Mouse (Mus musculus) CH12.LX (cell line): ENCODE data around the gene Gse1. TPM values are rescaled to one million over a fixed set of nuclear protein-coding genes. Genes with fewer than 3 reads are reported as not detected.

Source experiments
- DNase-seq: peaks from one replicate; pipeline ENCODE4 v3.0.0-alpha.2; 2013; ENCODE audit errors: extremely low read depth
- H3K27ac ChIP-seq: 2 replicates; pipeline ENCODE4 v1.5.1; 2012; ENCODE audit warnings: low read depth, mild to moderate bottlenecking, control low read depth, moderate library complexity; ENCODE audit not compliant: insufficient read depth
- H3K27me3 ChIP-seq: replicated peaks from 2 replicates; pipeline ENCODE3; 2012; ENCODE audit warnings: inconsistent platforms
- H3K36me3 ChIP-seq, 2 experiments: replicated peaks in 1 of 2; 2 replicates each; pipeline versions ENCODE3 to v1.6.1; 2012; ENCODE audit warnings: inconsistent platforms in 1 of 2, low read length in 1 of 2, mild to moderate bottlenecking in 1 of 2, mixed read lengths in 1 of 2, moderate library complexity in 1 of 2; ENCODE audit not compliant: control insufficient read depth in 1 of 2, insufficient read depth in 1 of 2
- H3K4me1 ChIP-seq, 2 experiments: 2 replicates each; pipeline ENCODE4 v1.6.1; 2012; ENCODE audit warnings: inconsistent platforms in 1 of 2, moderate library complexity in 1 of 2; ENCODE audit not compliant: insufficient read depth in 2 of 2, control insufficient read depth in 1 of 2
- H3K4me2 ChIP-seq: 2 replicates; pipeline ENCODE4 v1.6.1; 2012; ENCODE audit warnings: low read depth, mild to moderate bottlenecking, control low read depth; ENCODE audit not compliant: poor library complexity, insufficient read depth, severe bottlenecking
- H3K4me3 ChIP-seq, 3 experiments: fragments of 150-350 bp in 1 of 3; sonication (generic) in 1 of 3; replicated peaks in 1 of 3; 2 replicates each; pipeline versions ENCODE3 to v1.5.1; 2011 to 2012; ENCODE audit warnings: low read depth in 2 of 3, low read length in 2 of 3, mild to moderate bottlenecking in 2 of 3, moderate library complexity in 2 of 3, control low read depth in 1 of 3, improper control_type of control experiment in 1 of 3, inconsistent platforms in 1 of 3, mixed read lengths in 1 of 3; ENCODE audit not compliant: poor library complexity in 1 of 3
- H3K79me2 ChIP-seq: replicated peaks from 2 replicates; pipeline ENCODE4 v1.6.1; 2012; ENCODE audit warnings: mild to moderate bottlenecking, moderate library complexity; ENCODE audit not compliant: control insufficient read depth, poor library complexity, insufficient read depth, severe bottlenecking; ENCODE audit errors: extremely low read depth
- H3K9ac ChIP-seq: 2 replicates; pipeline ENCODE4 v1.6.1; 2012; ENCODE audit warnings: low read depth, mild to moderate bottlenecking, control low read depth, moderate library complexity; ENCODE audit not compliant: insufficient read depth
- H3K9me3 ChIP-seq: replicated peaks from 2 replicates; pipeline ENCODE3; 2012; ENCODE audit warnings: low read length, inconsistent platforms, mixed read lengths
- CHD2 ChIP-seq: IDR thresholded peaks from 2 replicates; pipeline ENCODE4 v1.6.1; 2011; ENCODE audit warnings: low read length, improper control_type of control experiment
- CTCF ChIP-seq, 2 experiments: IDR thresholded peaks in 1 of 2; conservative IDR thresholded peaks in 1 of 2; 2 replicates each; pipeline ENCODE4 v1.5.1; 2011 to 2012; ENCODE audit warnings: low read depth in 2 of 2, low read length in 2 of 2, improper control_type of control experiment in 1 of 2, inconsistent platforms in 1 of 2, mild to moderate bottlenecking in 1 of 2, moderate library complexity in 1 of 2
- E2F4 ChIP-seq: IDR thresholded peaks from 2 replicates; pipeline ENCODE4 v1.6.1; 2011; ENCODE audit warnings: low read depth, low read length, improper control_type of control experiment; ENCODE audit not compliant: insufficient replicate concordance
- EP300 ChIP-seq: IDR thresholded peaks from 2 replicates; pipeline ENCODE4 v1.6.1; 2011; ENCODE audit warnings: low read length, improper control_type of control experiment
- ETS1 ChIP-seq: conservative IDR thresholded peaks from 2 replicates; pipeline ENCODE4 v1.6.1; 2012; ENCODE audit warnings: low read depth, mild to moderate bottlenecking, inconsistent platforms, low read length, improper control_type of control experiment, moderate library complexity
- IRF4 ChIP-seq: IDR thresholded peaks from 2 replicates; pipeline ENCODE4 v1.6.1; 2014; ENCODE audit warnings: low read depth, mild to moderate bottlenecking, inconsistent platforms, low read length, improper control_type of control experiment
- MAX ChIP-seq: IDR thresholded peaks from 2 replicates; pipeline ENCODE4 v1.6.1; 2011; ENCODE audit warnings: low read length, improper control_type of control experiment
- MAZ ChIP-seq: IDR thresholded peaks from 2 replicates; pipeline ENCODE4 v1.6.1; 2012; ENCODE audit warnings: low read depth, mild to moderate bottlenecking, inconsistent platforms, low read length, improper control_type of control experiment, moderate library complexity
- MEF2A ChIP-seq: IDR thresholded peaks from 2 replicates; pipeline ENCODE4 v1.6.1; 2014; ENCODE audit warnings: low read depth, mild to moderate bottlenecking, inconsistent platforms, low read length, improper control_type of control experiment, borderline replicate concordance
- MXI1 ChIP-seq: IDR thresholded peaks from 2 replicates; pipeline ENCODE4 v1.6.1; 2011; ENCODE audit warnings: mild to moderate bottlenecking, low read depth, low read length, improper control_type of control experiment
- NELFE ChIP-seq: IDR thresholded peaks from 2 replicates; pipeline ENCODE4 v1.6.1; 2011; ENCODE audit warnings: low read depth, low read length, improper control_type of control experiment
- PAX5 ChIP-seq: IDR thresholded peaks from 2 replicates; pipeline ENCODE4 v1.6.1; 2012; ENCODE audit warnings: low read length, inconsistent platforms, mixed read lengths
- POLR2A ChIP-seq: IDR thresholded peaks from 2 replicates; pipeline ENCODE4 v1.6.1; 2011; ENCODE audit warnings: low read depth, mild to moderate bottlenecking, improper control_type of control experiment, low read length
- POLR2AphosphoS2 ChIP-seq: IDR thresholded peaks from 2 replicates; pipeline ENCODE4 v1.6.1; 2011; ENCODE audit warnings: low read depth, low read length, improper control_type of control experiment
- RAD21 ChIP-seq: IDR thresholded peaks from 2 replicates; pipeline ENCODE4 v1.6.1; 2011; ENCODE audit warnings: low read depth, mild to moderate bottlenecking, low read length, improper control_type of control experiment, moderate library complexity
- SMC3 ChIP-seq: IDR thresholded peaks from 2 replicates; pipeline ENCODE4 v1.6.1; 2011; ENCODE audit warnings: low read depth, low read length, improper control_type of control experiment
- TBP ChIP-seq: conservative IDR thresholded peaks from 2 replicates; pipeline ENCODE4 v1.6.1; 2011; ENCODE audit warnings: low read depth, low read length, improper control_type of control experiment
- UBTF ChIP-seq: IDR thresholded peaks from 2 replicates; pipeline ENCODE4 v1.6.1; 2012; ENCODE audit warnings: low read depth, mild to moderate bottlenecking, inconsistent platforms, low read length, improper control_type of control experiment, moderate library complexity
- ZKSCAN1 ChIP-seq: IDR thresholded peaks from 2 replicates; pipeline ENCODE4 v1.6.1; 2012; ENCODE audit warnings: low read depth, inconsistent platforms, low read length, improper control_type of control experiment, borderline replicate concordance
- ZMIZ1 ChIP-seq: IDR thresholded peaks from 2 replicates; pipeline ENCODE4 v1.6.1; 2012; ENCODE audit warnings: low read depth, mild to moderate bottlenecking, inconsistent platforms, low read length, improper control_type of control experiment
- dilution Hi-C: fragments of 300-500 bp; cut with MboI; formaldehyde crosslinking; loops from 2 replicates; pipeline ENCODE4 v1.14.3; 2020; ENCODE audit warnings: low sequenced_read_pairs; ENCODE audit not compliant: extremely low pct_unique_long_range_greater_than_20kb, extremely low pct_ligation_motif_present
- in situ Hi-C: fragments of 300-500 bp; cut with MboI; formaldehyde crosslinking; loops from 3 replicates; pipeline ENCODE4 v1.14.3; 2019; ENCODE audit warnings: low sequenced_read_pairs, low pct_ligation_motif_present, low pct_unique_long_range_greater_than_20kb, mixed read lengths
- polyA plus RNA-seq: library from polyadenylated mRNA; unstranded; fragments of >175 nt; gene quantifications from 2 replicates; pipeline ENCODE4 v1.2.1, GENCODE M21; 2012; ENCODE audit warnings: low read depth; ENCODE audit not compliant: insufficient read length
- total RNA-seq, 2 experiments: library from RNA; depleted of rRNA; stranded (reverse); fragments of 300-350 nt in 1 of 2; fragments of >200 nt in 1 of 2; gene quantifications; 2 replicates each; pipeline ENCODE4 v1.2.3; 2012 to 2014

Gene Gse1
- total and polyA plus RNA-seq, 3 experiments: 1.3 to 9.8 (median 8.5) TPM

DNA sequence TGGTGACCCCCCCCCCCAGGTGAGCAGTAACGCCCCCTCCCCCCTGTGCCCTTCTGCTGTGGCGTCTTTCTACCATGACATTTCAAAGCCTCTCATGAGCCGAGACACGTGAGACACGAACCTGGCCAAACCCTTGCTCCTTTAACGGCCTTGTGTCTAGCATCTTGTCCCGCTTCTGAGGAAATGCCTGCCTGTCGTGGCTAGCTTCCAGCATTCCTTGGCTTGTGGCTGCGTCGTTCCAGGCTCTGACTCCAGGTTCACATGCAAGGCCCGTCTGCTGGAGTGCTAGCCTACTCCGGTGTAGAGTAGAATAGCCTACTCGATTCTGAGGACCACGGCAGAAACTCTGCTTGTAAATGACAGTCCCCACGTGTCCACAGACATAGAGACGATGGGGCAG is 150.1 kb downstream of the Gse1 start:
- H3K9ac ChIP-seq: no peak overlapping the region
- no peaks in the 10 kb centered on the region for H3K36me3 ChIP-seq
- no peak overlapping the region for H3K4me3 ChIP-seq
- dilution Hi-C loops (no loop called here), in situ Hi-C loops (no loop called here)
- no peak for TF ChIP-seq POLR2A
- TF ChIP-seq IRF4: no peak
- no peak for TF ChIP-seq POLR2AphosphoS2
- TF ChIP-seq MAX: no peak
- no peak for TF ChIP-seq TBP
- TF ChIP-seq NELFE: no peak
- H3K4me2 ChIP-seq: no peak overlapping the region
- no peaks in the 10 kb centered on the region for H3K79me2 ChIP-seq
- H3K4me1 ChIP-seq: peaks cover 30 to 57% of the 10 kb centered on the region in 2 experiments
- H3K27ac ChIP-seq: no peak overlapping the region
- no peak for DNase-seq
- no peaks in the 10 kb centered on the region for H3K9me3 ChIP-seq
- peaks cover 3% of the 10 kb centered on the region for H3K27me3 ChIP-seq

- Histone ChIP-seq H3K4me3 (no peak overlapping the region), H3K79me2 (no peaks in the 10 kb centered on the region), H3K9ac (no peak overlapping the region), H3K27ac (no peak overlapping the region), H3K4me1 (peaks cover 30 to 59% of the 10 kb centered on the region in 2 experiments), H3K27me3 (peaks cover 3% of the 10 kb centered on the region), H3K36me3 (no peaks in the 10 kb centered on the region), H3K4me2 (no peak overlapping the region), H3K9me3 (no peaks in the 10 kb centered on the region)
- dilution Hi-C loops: no loop called here
- in situ Hi-C loops: no loop called here
- no peak for DNase-seq
- no peak for TF ChIP-seq SMC3
- TF ChIP-seq EP300: no peak
These were observed 150.8 kb downstream of the Gse1 start for GRCm38 (mm10) chr8:120379015-120379414.

GRCm38 (mm10) chr8:120381865-120382264 is 153.6 kb downstream of the Gse1 start:
- peaks cover 7% of the 10 kb centered on the region for H3K9me3 ChIP-seq
- TF ChIP-seq NELFE (no peak), CHD2 (no peak), PAX5 (no peak), UBTF (no peak), MEF2A (no peak), ETS1 (no peak), E2F4 (no peak), ZMIZ1 (no peak), ZKSCAN1 (no peak), MAZ (no peak), CTCF (conservative IDR thresholded peaks at IDR 0.05 in 1 of 2, IDR thresholded peaks at IDR 0.05 in 1 of 2; ENCODE audit: low read depth in 2 of 2, low read length in 2 of 2) (no peak), RAD21 (no peak), MXI1 (no peak)
- H3K9ac ChIP-seq: no peak overlapping the region
- H3K4me1 ChIP-seq: peaks cover 13 to 32% of the 10 kb centered on the region in 2 experiments
- H3K36me3 ChIP-seq: no peaks in the 10 kb centered on the region
- H3K4me2 ChIP-seq: no peak overlapping the region
- no peak overlapping the region for H3K27ac ChIP-seq
- no peak overlapping the region for H3K4me3 ChIP-seq
- DNase-seq: no peak
- peaks cover 3% of the 10 kb centered on the region for H3K27me3 ChIP-seq
- in situ Hi-C loops: no loop called here
- H3K79me2 ChIP-seq: no peaks in the 10 kb centered on the region
- dilution Hi-C loops: no loop called here
